Mouse (Mus musculus) midbrain, embryonic 14.5 days (tissue): ENCODE measurements at regions not wholly inside any gene's neighbourhood (a gene's known extent, or its start where the extent isn't known, plus 50 kb on each side); places are given as distances from the start of the nearest gene placed in this dataset.

Experiments
- ATAC-seq: fragments of 200-750 bp; cut with Nextera tagmentation; 2 replicates; pipeline ENCODE4 v1.8.0; 2017; ENCODE audit warnings: moderate number of reproducible peaks, moderate library complexity; ENCODE audit not compliant: low FRiP score, low TSS enrichment
- DNase-seq: peaks from one replicate; pipeline ENCODE4 v3.0.0-alpha.2; 2015
- H3K27ac ChIP-seq: fragments of 300-500 bp; sonication (generic); replicated peaks from 2 replicates; pipeline ENCODE4 v1.5.1; 2014; ENCODE audit warnings: mild to moderate bottlenecking, low read depth, low read length, moderate library complexity
- H3K27me3 ChIP-seq: fragments of 300-500 bp; sonication (generic); 2 replicates; pipeline ENCODE4 v1.6.1; 2014; ENCODE audit warnings: low read length, control low read depth, mixed read lengths; ENCODE audit not compliant: control insufficient read depth, insufficient read depth
- H3K36me3 ChIP-seq: fragments of 300-500 bp; sonication (generic); 2 replicates; pipeline ENCODE4 v1.6.1; 2014; ENCODE audit warnings: low read length, control low read depth; ENCODE audit not compliant: control insufficient read depth, insufficient read depth
- H3K4me1 ChIP-seq: fragments of 300-500 bp; sonication (generic); 2 replicates; pipeline ENCODE4 v1.6.1; 2014; ENCODE audit warnings: mild to moderate bottlenecking, antibody characterized with exemption, low read length, control low read depth; ENCODE audit not compliant: control insufficient read depth, insufficient read depth
- H3K4me2 ChIP-seq: fragments of 300-500 bp; sonication (generic); 2 replicates; pipeline ENCODE4 v1.6.1; 2014; ENCODE audit warnings: mild to moderate bottlenecking, low read length, moderate library complexity
- H3K4me3 ChIP-seq: fragments of 300-500 bp; sonication (generic); replicated peaks from 2 replicates; pipeline ENCODE4 v1.5.1; 2014; ENCODE audit warnings: low read depth, low read length
- H3K9ac ChIP-seq: fragments of 300-500 bp; sonication (generic); replicated peaks from 2 replicates; pipeline ENCODE4 v1.6.1; 2014; ENCODE audit warnings: mild to moderate bottlenecking, low read length, moderate library complexity
- H3K9me3 ChIP-seq: fragments of 300-500 bp; sonication (generic); 2 replicates; pipeline ENCODE4 v1.6.1; 2016; ENCODE audit warnings: low read length, control low read depth, mixed read lengths; ENCODE audit not compliant: control insufficient read depth
- WGBS: fragments of 180-500 bp; shearing (Covaris S2); extraction: QIAGEN DNeasy Blood & Tissue Kit; methylation state at CpG from one replicate; pipeline ENCODE4 v1.1.7; 2014; 5-methylcytosine and 5-hydroxymethylcytosine counted together

DNA sequence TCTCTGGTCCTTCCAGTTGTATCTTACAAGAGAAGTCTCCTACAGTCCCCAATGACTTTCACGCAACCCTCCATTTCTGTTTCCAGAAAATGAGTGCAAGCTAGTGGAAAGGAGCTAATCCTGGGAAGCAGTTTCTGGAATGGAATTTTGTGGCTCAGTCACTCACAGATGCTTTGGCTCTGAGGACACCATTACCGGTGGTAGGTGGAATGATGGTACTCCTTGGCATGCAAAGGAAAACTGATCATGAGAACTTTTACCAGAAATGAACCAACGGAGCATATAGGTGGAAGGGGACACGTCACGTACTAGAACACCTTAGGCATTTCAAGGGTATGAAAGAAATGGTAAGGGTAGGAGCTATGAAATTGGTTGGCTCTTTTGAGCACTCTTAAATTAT, 135.1 kb upstream of the Mocs2 start:
- ATAC-seq (no peak), DNase-seq (no peak)
- H3K9ac ChIP-seq = no peak overlapping the region
- 95% methylated on average over 5 of the region's 5 CpGs for WGBS
- no peaks in the 10 kb centered on the region for H3K9me3 ChIP-seq
- no peak overlapping the region for H3K4me3 ChIP-seq
- H3K27ac ChIP-seq = no peak overlapping the region
- H3K27me3 ChIP-seq = no peaks in the 10 kb centered on the region
- no peaks in the 10 kb centered on the region for H3K36me3 ChIP-seq
- H3K4me2 ChIP-seq = no peak overlapping the region
- no peaks in the 10 kb centered on the region for H3K4me1 ChIP-seq

DNA sequence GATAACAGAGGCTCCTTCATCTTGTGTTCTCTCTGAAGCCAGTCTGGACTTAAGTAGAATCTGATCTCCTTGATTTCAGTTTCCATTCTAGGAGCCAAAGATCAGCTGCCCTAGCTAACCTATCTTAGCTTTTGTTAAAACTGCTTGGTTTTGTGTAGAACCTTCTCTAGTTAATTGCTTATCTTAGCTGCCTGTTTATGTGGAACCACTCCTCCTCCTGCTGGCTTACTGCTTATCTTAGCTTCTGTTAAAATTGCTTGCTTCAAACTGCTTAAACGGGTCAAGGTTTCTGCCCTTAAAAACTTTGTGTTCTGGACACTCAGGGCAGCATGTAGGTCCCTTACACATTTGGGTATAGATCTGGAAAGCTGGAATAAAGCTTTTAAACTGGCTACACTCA, 133.7 kb upstream of the Mocs2 start:
- 88% methylated on average over 1 of the region's 1 CpGs for WGBS

DNA sequence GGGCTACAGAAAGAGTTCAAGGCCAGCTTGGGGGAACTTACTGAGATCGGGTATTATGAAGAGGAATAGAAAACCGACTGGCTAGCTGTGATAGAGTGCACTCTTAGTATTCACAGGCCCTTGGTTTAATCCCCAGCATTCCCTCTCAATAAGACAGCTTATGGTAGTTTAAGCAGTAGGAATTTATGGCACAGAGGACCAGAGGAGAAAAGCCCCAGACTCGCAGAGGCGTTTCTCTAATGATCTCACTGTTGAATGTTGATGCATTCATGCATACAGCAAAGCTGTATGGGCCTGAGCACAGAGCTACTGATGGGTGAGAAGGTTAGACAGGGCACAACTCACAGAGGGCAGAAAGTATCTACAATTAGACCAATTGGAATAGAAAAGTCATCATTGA, 132.7 kb upstream of the Mocs2 start:
- Histone ChIP-seq H3K4me3 (no peak overlapping the region), H3K27me3 (no peaks in the 10 kb centered on the region), H3K27ac (no peak overlapping the region), H3K9ac (no peak overlapping the region), H3K36me3 (no peaks in the 10 kb centered on the region), H3K4me1 (no peaks in the 10 kb centered on the region), H3K9me3 (no peaks in the 10 kb centered on the region), H3K4me2 (no peak overlapping the region)
- DNase-seq (no peak), ATAC-seq (no peak)
- 54% methylated on average over 4 of the region's 4 CpGs for WGBS

More for the DNA sequence above, 133.7 kb upstream of the Mocs2 start:
- Histone ChIP-seq H3K27me3 (no peaks in the 10 kb centered on the region), H3K27ac (no peak overlapping the region), H3K9me3 (no peaks in the 10 kb centered on the region), H3K4me3 (no peak overlapping the region), H3K9ac (no peak overlapping the region), H3K4me2 (no peak overlapping the region), H3K4me1 (no peaks in the 10 kb centered on the region), H3K36me3 (no peaks in the 10 kb centered on the region)
- DNase-seq (no peak), ATAC-seq (no peak)

DNA sequence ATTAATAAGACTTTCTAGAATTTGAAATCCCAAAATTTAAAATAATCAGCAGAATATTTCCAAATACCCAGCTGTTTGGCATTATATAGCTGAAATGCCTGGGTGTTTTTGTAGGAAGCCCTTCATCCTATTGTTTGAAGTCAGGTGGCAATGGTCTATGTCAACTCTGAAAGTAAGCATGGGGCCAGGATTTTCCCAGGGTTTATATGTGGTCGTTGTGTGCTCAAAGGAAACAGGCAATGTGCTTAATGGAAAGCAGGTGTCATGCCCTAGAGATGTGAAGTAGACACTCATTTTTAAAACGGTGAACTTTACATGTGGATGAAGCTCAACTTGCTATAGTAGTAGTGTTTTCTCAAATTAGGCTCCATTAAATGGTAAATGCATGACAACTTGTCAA, 105.4 kb upstream of the Mocs2 start:
- no peak for ATAC-seq
- 79% methylated on average over 2 of the region's 2 CpGs for WGBS

DNA sequence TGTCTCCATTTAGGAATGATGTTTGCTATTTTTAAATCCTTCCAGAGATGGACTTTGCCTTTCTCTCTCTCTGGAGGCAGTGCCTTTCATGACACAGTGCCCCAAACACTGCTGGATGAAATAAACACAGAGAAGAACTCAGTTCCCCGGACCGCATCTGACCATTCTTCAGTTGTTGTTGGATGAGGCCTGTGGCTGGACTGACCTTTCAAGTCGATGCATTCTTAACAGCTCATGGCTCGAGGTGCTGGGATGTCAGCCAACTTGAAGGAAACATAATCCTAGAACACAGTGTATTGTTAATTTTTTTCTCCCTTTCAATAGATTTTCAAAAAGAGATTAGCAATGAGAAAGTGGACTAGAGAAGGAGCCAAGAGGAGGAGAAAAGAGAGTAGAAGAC, 98.3 kb upstream of the Mocs2 start:
- Histone ChIP-seq H3K4me1 (no peaks in the 10 kb centered on the region), H3K36me3 (no peaks in the 10 kb centered on the region), H3K27me3 (no peaks in the 10 kb centered on the region), H3K4me2 (no peak overlapping the region), H3K4me3 (no peak overlapping the region), H3K9me3 (no peaks in the 10 kb centered on the region), H3K27ac (no peak overlapping the region), H3K9ac (no peak overlapping the region)
- ATAC-seq = no peak
- DNase-seq = peak; percentile 3
- 46% methylated on average over 4 of the region's 4 CpGs for WGBS

More for the DNA sequence above, 105.4 kb upstream of the Mocs2 start:
- H3K9me3 ChIP-seq = no peaks in the 10 kb centered on the region; the same call in 1 of the 2 replicates
- no peak overlapping the region for H3K4me3 ChIP-seq
- DNase-seq = no peak
- no peak overlapping the region for H3K9ac ChIP-seq
- H3K4me1 ChIP-seq = no peaks in the 10 kb centered on the region
- H3K27me3 ChIP-seq = no peaks in the 10 kb centered on the region
- no peak overlapping the region for H3K4me2 ChIP-seq
- H3K36me3 ChIP-seq = no peaks in the 10 kb centered on the region
- no peak overlapping the region for H3K27ac ChIP-seq

DNA sequence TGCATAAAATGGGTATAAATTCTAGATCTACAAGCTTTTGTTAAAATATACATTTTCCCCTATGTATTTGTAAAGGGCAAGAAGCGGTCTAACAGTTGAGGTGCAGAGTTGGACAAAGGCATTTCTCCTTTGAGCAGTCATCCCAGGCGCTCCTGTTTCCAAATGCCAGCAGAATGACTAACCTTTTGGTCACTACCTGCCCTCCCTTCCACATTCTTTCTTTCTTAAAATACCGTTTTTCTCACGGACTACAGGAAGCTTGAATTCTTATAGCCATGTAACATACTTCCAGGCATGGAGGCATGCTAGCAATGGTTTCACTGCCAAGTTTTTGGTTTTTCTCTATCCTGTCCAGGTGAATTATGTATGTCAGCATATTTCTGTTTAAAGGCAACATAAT, 91.2 kb upstream of the Mocs2 start:
- H3K9me3 ChIP-seq = no peaks in the 10 kb centered on the region
- H3K4me3 ChIP-seq = no peak overlapping the region
- no peak for ATAC-seq
- H3K4me2 ChIP-seq = no peak overlapping the region
- H3K27me3 ChIP-seq = no peaks in the 10 kb centered on the region
- 88% methylated on average over 4 of the region's 4 CpGs for WGBS
- no peak overlapping the region for H3K9ac ChIP-seq
- DNase-seq = no peak
- no peaks in the 10 kb centered on the region for H3K36me3 ChIP-seq
- H3K27ac ChIP-seq = no peak overlapping the region
- no peaks in the 10 kb centered on the region for H3K4me1 ChIP-seq

DNA sequence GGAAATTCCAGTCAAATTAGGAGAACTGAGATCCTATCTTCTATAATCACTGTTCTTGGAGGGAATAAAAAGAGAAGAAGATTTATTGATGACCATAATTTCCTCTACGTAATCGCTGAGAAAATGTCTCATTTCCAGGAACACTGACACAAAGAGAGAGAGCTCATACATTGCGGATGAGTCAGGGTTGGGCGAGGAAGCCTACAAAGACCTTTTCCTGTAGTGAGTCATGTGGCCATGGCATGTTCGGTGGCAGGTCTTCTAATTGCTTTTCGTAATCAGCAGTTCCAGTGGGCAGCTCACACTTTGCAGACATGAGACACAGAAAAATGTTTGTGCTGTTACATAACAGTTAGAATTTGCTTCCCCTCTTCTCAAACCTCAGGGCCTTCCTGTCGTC, 83.0 kb upstream of the Mocs2 start:
- no peak for ATAC-seq
- WGBS = 95% methylated on average over 7 of the region's 7 CpGs
- Histone ChIP-seq H3K9me3 (no peaks in the 10 kb centered on the region), H3K9ac (no peak overlapping the region), H3K4me2 (no peak overlapping the region), H3K27me3 (no peaks in the 10 kb centered on the region), H3K4me1 (no peaks in the 10 kb centered on the region), H3K4me3 (no peak overlapping the region), H3K27ac (no peak overlapping the region), H3K36me3 (no peaks in the 10 kb centered on the region)
- no peak for DNase-seq

DNA sequence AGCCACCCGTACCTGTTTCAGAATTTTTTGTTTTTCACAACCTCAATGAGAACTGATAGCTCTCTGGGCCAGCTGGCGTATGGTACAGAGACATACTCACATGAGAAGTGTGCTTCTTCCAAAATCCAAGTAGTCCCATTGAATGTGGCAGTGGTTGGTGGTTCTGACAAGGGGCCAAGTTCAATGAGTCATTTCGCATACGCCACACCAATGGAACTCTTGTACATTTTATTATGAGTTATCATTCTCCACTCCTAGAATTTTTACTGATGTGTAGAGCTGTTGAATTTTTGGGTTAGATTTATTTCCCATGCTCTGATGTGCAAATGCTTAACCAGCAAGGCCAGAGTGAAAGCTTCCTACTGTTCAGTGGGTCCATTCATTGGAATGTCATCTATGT, 82.0 kb upstream of the Mocs2 start:
- H3K9ac ChIP-seq = no peak overlapping the region
- no peaks in the 10 kb centered on the region for H3K9me3 ChIP-seq
- no peaks in the 10 kb centered on the region for H3K27me3 ChIP-seq
- H3K4me3 ChIP-seq = no peak overlapping the region
- no peak overlapping the region for H3K27ac ChIP-seq
- no peak for DNase-seq
- no peaks in the 10 kb centered on the region for H3K4me1 ChIP-seq
- no peak for ATAC-seq
- no peak overlapping the region for H3K4me2 ChIP-seq
- no peaks in the 10 kb centered on the region for H3K36me3 ChIP-seq
- WGBS = 96% methylated on average over 4 of the region's 4 CpGs

DNA sequence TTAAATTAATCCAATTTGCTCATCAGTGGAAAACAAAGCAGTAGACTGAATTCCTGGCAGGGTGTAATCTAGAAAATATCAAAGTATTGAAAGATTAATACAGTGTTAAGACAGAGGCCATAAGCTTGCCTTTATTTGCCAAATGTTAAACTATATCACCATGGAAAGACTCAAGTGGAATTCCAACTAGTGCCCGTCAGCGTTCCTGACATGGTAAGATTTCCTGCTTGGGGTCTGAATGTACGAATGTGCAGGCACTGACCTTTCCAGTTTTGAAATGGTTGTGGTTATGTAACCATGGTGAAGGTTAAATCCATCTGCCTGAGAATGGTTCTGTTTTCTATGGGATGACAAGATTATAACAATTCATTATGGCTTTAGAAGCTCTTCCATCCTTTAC, 75.5 kb upstream of the Mocs2 start:
- Histone ChIP-seq H3K4me1 (no peaks in the 10 kb centered on the region), H3K27me3 (no peaks in the 10 kb centered on the region), H3K4me2 (no peak overlapping the region), H3K27ac (no peak overlapping the region), H3K4me3 (no peak overlapping the region), H3K9me3 (no peaks in the 10 kb centered on the region), H3K9ac (no peak overlapping the region), H3K36me3 (no peaks in the 10 kb centered on the region)
- DNase-seq (no peak), ATAC-seq (no peak)
- 71% methylated on average over 3 of the region's 3 CpGs for WGBS
